Mouse (Mus musculus) neural tube, embryonic 12.5 days (tissue): ENCODE results near the gene Krtap17-1. TPM values are rescaled to one million over a fixed set of nuclear protein-coding genes. Genes with fewer than 3 reads are reported as not detected.

Experiments
- ATAC-seq: fragments of 200-750 bp; cut with Nextera tagmentation; 2 replicates; pipeline ENCODE4 v1.8.0; 2017; ENCODE audit warnings: low read depth, mild to moderate bottlenecking, moderate TSS enrichment, moderate library complexity; ENCODE audit not compliant: low FRiP score
- H3K27ac ChIP-seq: fragments of 300-500 bp; sonication (generic); 2 replicates; pipeline ENCODE4 v1.5.1; 2016
- H3K27me3 ChIP-seq: fragments of 300-500 bp; sonication (generic); replicated peaks from 2 replicates; pipeline ENCODE4 v1.6.1; 2016; ENCODE audit warnings: mild to moderate bottlenecking
- H3K36me3 ChIP-seq: fragments of 300-500 bp; sonication (generic); 2 replicates; pipeline ENCODE4 v1.6.1; 2016; ENCODE audit warnings: mild to moderate bottlenecking
- H3K4me1 ChIP-seq: fragments of 300-500 bp; sonication (generic); 2 replicates; pipeline ENCODE4 v1.6.1; 2016
- H3K4me2 ChIP-seq: fragments of 300-500 bp; sonication (generic); replicated peaks from 2 replicates; pipeline ENCODE4 v1.6.1; 2016; ENCODE audit warnings: mild to moderate bottlenecking
- H3K4me3 ChIP-seq: fragments of 300-500 bp; sonication (generic); 2 replicates; pipeline ENCODE4 v1.5.1; 2016
- H3K9ac ChIP-seq: fragments of 300-500 bp; sonication (generic); 2 replicates; pipeline ENCODE4 v1.6.1; 2016; ENCODE audit warnings: mild to moderate bottlenecking
- H3K9me3 ChIP-seq: fragments of 300-500 bp; sonication (generic); 2 replicates; pipeline ENCODE4 v1.6.1; 2016; ENCODE audit warnings: mild to moderate bottlenecking
- WGBS: fragments of 180-500 bp; shearing (Covaris S2); methylation state at CpG from one replicate; pipeline ENCODE4 v1.1.7; 2016; 5-methylcytosine and 5-hydroxymethylcytosine counted together
- polyA plus RNA-seq: library from polyadenylated mRNA; unstranded; fragments of >200 nt; fragmentation: Nextera tagmentation; extraction: Ambion mirVana; gene quantifications from 2 replicates; pipeline ENCODE4 v1.2.1, GENCODE M21; 2016

Krtap17-1 gene
- polyA plus RNA-seq, 1 experiment from 2014 or later, result not detected

- no peak within 1 kb of the TSS for H3K9ac ChIP-seq
- no peak within 1 kb of the TSS for H3K4me3 ChIP-seq
- WGBS, result 91% methylated on average over 2 of the region's 2 CpGs
- H3K4me2 ChIP-seq, result no peak within 1 kb of the TSS
- H3K36me3 ChIP-seq, result no peaks in the 10 kb centered on the region
- no peaks in the 10 kb centered on the region for H3K9me3 ChIP-seq
- H3K27me3 ChIP-seq, result no peaks in the 10 kb centered on the region
- H3K4me1 ChIP-seq, result no peaks in the 10 kb centered on the region
- no peak within 1 kb of the TSS for H3K27ac ChIP-seq
- ATAC-seq, result no peak
These were observed 45.6 kb downstream of the Krtap17-1 start, which contains the start of gene Krtap9-5 for GRCm38 (mm10) chr11:99948175-99948574. Gene Krtap9-5, plus strand, starts transcription at chr11:99948475.

Other genes starting within 250 kb of the Krtap17-1 start
- gene Gm11595, start 221.1 kb downstream of the Krtap17-1 start, polyA plus RNA-seq, result not detected in 2 replicates
- not detected in 2 replicates for gene Krtap4-8, start 213.3 kb downstream of the Krtap17-1 start, polyA plus RNA-seq
- not detected in 2 replicates for gene Krtap4-9, start 208.8 kb downstream of the Krtap17-1 start, polyA plus RNA-seq
- not detected in 2 replicates for gene Gm11596, start 200.5 kb downstream of the Krtap17-1 start, polyA plus RNA-seq
- not detected in 2 replicates for gene Gm11569, start 195.1 kb downstream of the Krtap17-1 start, polyA plus RNA-seq
- gene Gm11554, start 189.5 kb downstream of the Krtap17-1 start, polyA plus RNA-seq, result not detected in 2 replicates
- gene Krtap4-13, start 184.1 kb downstream of the Krtap17-1 start, polyA plus RNA-seq, result not detected in 2 replicates
- not detected in 2 replicates for gene Gm11564, start 178.3 kb downstream of the Krtap17-1 start, polyA plus RNA-seq
- gene 2300003K06Rik, start 155.9 kb downstream of the Krtap17-1 start, polyA plus RNA-seq, result not detected in 2 replicates
- not detected in 2 replicates for gene Krtap4-16, start 142.4 kb downstream of the Krtap17-1 start, polyA plus RNA-seq
- gene Gm11568, start 136.1 kb downstream of the Krtap17-1 start, polyA plus RNA-seq, result not detected in 2 replicates
- not detected in 2 replicates for gene Gm11559, start 129.5 kb downstream of the Krtap17-1 start, polyA plus RNA-seq
- not detected in 2 replicates for gene Krtap9-1, start 120.6 kb downstream of the Krtap17-1 start, polyA plus RNA-seq
- gene Gm11567, start 114.8 kb downstream of the Krtap17-1 start, polyA plus RNA-seq, result not detected in 2 replicates
- gene Krtap31-1, start 86.1 kb downstream of the Krtap17-1 start, polyA plus RNA-seq, result not detected in 2 replicates
- not detected in 2 replicates for gene Gm11565, start 79.2 kb downstream of the Krtap17-1 start, polyA plus RNA-seq
- not detected in 2 replicates for gene Krtap31-2, start 57.7 kb downstream of the Krtap17-1 start, polyA plus RNA-seq
- gene Krtap9-5, start 45.5 kb downstream of the Krtap17-1 start, polyA plus RNA-seq, result not detected in 2 replicates
- not detected in 2 replicates for gene Krtap29-1, start 14.9 kb downstream of the Krtap17-1 start, polyA plus RNA-seq
- 0.14 TPM in 1 of 2 replicates, not detected in the other for gene Krtap16-1, start 7.4 kb downstream of the Krtap17-1 start, polyA plus RNA-seq
- not detected in 2 replicates for gene Krt33a, start 22.2 kb upstream of the Krtap17-1 start, polyA plus RNA-seq
- gene Krt33b, start 35.9 kb upstream of the Krtap17-1 start, polyA plus RNA-seq, result not detected in 2 replicates
- not detected in 2 replicates for gene Krt34, start 47.6 kb upstream of the Krtap17-1 start, polyA plus RNA-seq
- not detected in 2 replicates for gene Krt31, start 56.6 kb upstream of the Krtap17-1 start, polyA plus RNA-seq
- not detected in 2 replicates for gene Krt32, start 94.2 kb upstream of the Krtap17-1 start, polyA plus RNA-seq
- not detected in 2 replicates for gene Krt35, start 102.2 kb upstream of the Krtap17-1 start, polyA plus RNA-seq
- not detected in 2 replicates for gene Krt36, start 111.6 kb upstream of the Krtap17-1 start, polyA plus RNA-seq
- 0.23 and 0.52 TPM in 2 replicates for gene Krt13, start 127.6 kb upstream of the Krtap17-1 start, polyA plus RNA-seq
- 8.0 and 8.5 TPM in 2 replicates for gene Krt15, start 141.9 kb upstream of the Krtap17-1 start, polyA plus RNA-seq
- 3.4 and 3.7 TPM in 2 replicates for gene Krt19, start 154.7 kb upstream of the Krtap17-1 start, polyA plus RNA-seq
- gene Krt9, start 199.3 kb upstream of the Krtap17-1 start, polyA plus RNA-seq, result 0.11 TPM in 1 of 2 replicates, not detected in the other
- gene Krt14, start 213.6 kb upstream of the Krtap17-1 start, polyA plus RNA-seq, result 10.5 and 11.6 TPM in 2 replicates